Mouse (Mus musculus) stomach, embryonic 14.5 days (tissue): Measurements from ENCODE around the gene Celsr2. TPM values are rescaled to one million over a fixed set of nuclear protein-coding genes. Genes with fewer than 3 reads are reported as not detected.

Experiments used
- ATAC-seq: fragments of 200-750 bp; cut with Nextera tagmentation; 2 replicates; pipeline ENCODE4 v1.8.0; 2017; ENCODE audit warnings: low read depth, moderate TSS enrichment; ENCODE audit not compliant: insufficient number of reproducible peaks, insufficient read depth, low FRiP score
- H3K27ac ChIP-seq: fragments of 300-500 bp; sonication (generic); 2 replicates; pipeline ENCODE4 v1.5.1; 2014; ENCODE audit warnings: mild to moderate bottlenecking, low read length, moderate library complexity, mixed read lengths
- H3K27me3 ChIP-seq: fragments of 300-500 bp; sonication (generic); 2 replicates; pipeline ENCODE4 v1.6.1; 2014; ENCODE audit warnings: low read length, control low read depth, mixed read lengths; ENCODE audit not compliant: control insufficient read depth, insufficient read depth
- H3K36me3 ChIP-seq: fragments of 300-500 bp; sonication (generic); 2 replicates; pipeline ENCODE4 v1.6.1; 2014; ENCODE audit warnings: mild to moderate bottlenecking, control low read depth, low read length, moderate library complexity, mixed read lengths; ENCODE audit not compliant: control insufficient read depth, insufficient read depth
- H3K4me1 ChIP-seq: fragments of 300-500 bp; sonication (generic); 2 replicates; pipeline ENCODE4 v1.6.1; 2014; ENCODE audit warnings: low read length, control low read depth, mixed read lengths; ENCODE audit not compliant: control insufficient read depth, insufficient read depth
- H3K4me2 ChIP-seq: fragments of 300-500 bp; sonication (generic); replicated peaks from 2 replicates; pipeline ENCODE4 v1.6.1; 2014; ENCODE audit warnings: low read depth, low read length, control low read depth
- H3K4me3 ChIP-seq: fragments of 300-500 bp; sonication (generic); 2 replicates; pipeline ENCODE4 v1.5.1; 2014; ENCODE audit warnings: low read depth, low read length, control low read depth
- H3K9ac ChIP-seq: fragments of 300-500 bp; sonication (generic); replicated peaks from 2 replicates; pipeline ENCODE4 v1.6.1; 2014; ENCODE audit warnings: low read depth, mild to moderate bottlenecking, control low read depth, low read length, moderate library complexity, mixed read lengths
- H3K9me3 ChIP-seq: fragments of 300-500 bp; sonication (generic); 2 replicates; pipeline ENCODE4 v1.6.1; 2016; ENCODE audit warnings: low read depth, low read length, control low read depth; ENCODE audit not compliant: control insufficient read depth
- WGBS: fragments of 180-500 bp; shearing (Covaris S2); extraction: QIAGEN DNeasy Blood & Tissue Kit; methylation state at CpG from one replicate; pipeline ENCODE4 v1.1.7; 2014; 5-methylcytosine and 5-hydroxymethylcytosine counted together
- polyA plus RNA-seq: library from polyadenylated mRNA; unstranded; fragments of >200 nt; fragmentation: Nextera tagmentation; extraction: Ambion mirVana; gene quantifications from 2 replicates; pipeline ENCODE4 v1.2.1, GENCODE M21; 2014

Gene Celsr2
- polyA plus RNA-seq, 1 experiment from 2014 or later, result 20.6 TPM

GRCm38 (mm10) chr3:108398281-108398680 lies 17.1 kb downstream of the Celsr2 start:
- Histone ChIP-seq H3K9ac (no peak overlapping the region), H3K4me3 (no peak overlapping the region), H3K27me3 (no peaks in the 10 kb centered on the region), H3K9me3 (no peaks in the 10 kb centered on the region), H3K27ac (no peak overlapping the region), H3K4me2 (no peak overlapping the region), H3K4me1 (0 out of 2 replicates have a peak, but pooled peaks cover 3% of the 10 kb centered on the region), H3K36me3 (peaks cover 7% of the 10 kb centered on the region)
- 82% methylated on average over 9 of the region's 9 CpGs for WGBS
- no peak for ATAC-seq

GRCm38 (mm10) chr3:108392793-108393192 lies 22.6 kb downstream of the Celsr2 start:
- Histone ChIP-seq H3K4me3 (no peak overlapping the region), H3K36me3 (peaks cover under 1% of the 10 kb centered on the region), H3K4me2 (peak overlapping the region; percentile 10; the same call in 1 of the 2 replicates), H3K9ac (no peak overlapping the region), H3K9me3 (no peaks in the 10 kb centered on the region), H3K4me1 (peaks cover 13% of the 10 kb centered on the region; the same call in 1 of the 2 replicates), H3K27me3 (no peaks in the 10 kb centered on the region), H3K27ac (no peak overlapping the region)
- no peak for ATAC-seq
- 55% methylated on average over 15 of the region's 15 CpGs for WGBS

- Histone ChIP-seq H3K4me3 (no peak overlapping the region), H3K36me3 (peaks cover 5% of the 10 kb centered on the region; the same call in 1 of the 2 replicates), H3K27me3 (no peaks in the 10 kb centered on the region), H3K4me2 (peak overlapping the region; percentile 10; the same call in 1 of the 2 replicates), H3K4me1 (peaks cover 13% of the 10 kb centered on the region; the same call in 1 of the 2 replicates), H3K27ac (no peak overlapping the region), H3K9me3 (no peaks in the 10 kb centered on the region), H3K9ac (0 out of 2 replicates have a peak overlapping the region, but pooled peaks have one; percentile 21)
- 16% methylated on average over 10 of the region's 10 CpGs for WGBS
- ATAC-seq, result no peak
Measured at GRCm38 (mm10) chr3:108392299-108392698, 23.1 kb downstream of the Celsr2 start.

- WGBS, result 1% methylated on average over 5 of the region's 5 CpGs
- H3K36me3 ChIP-seq, result peaks cover 17% of the 10 kb centered on the region
- H3K9ac ChIP-seq, result no peak overlapping the region
- peak; percentile 81 for ATAC-seq
- H3K4me3 ChIP-seq, result no peak overlapping the region
- no peaks in the 10 kb centered on the region for H3K27me3 ChIP-seq
- no peaks in the 10 kb centered on the region for H3K9me3 ChIP-seq
- H3K4me2 ChIP-seq, result no peak overlapping the region
- peak overlapping the region; percentile 72; the same call in 1 of the 2 replicates for H3K27ac ChIP-seq
- peaks cover 22% of the 10 kb centered on the region; the same call in 1 of the 2 replicates for H3K4me1 ChIP-seq
Measured at GRCm38 (mm10) chr3:108389111-108389545, 26.2 kb downstream of the Celsr2 start.

GRCm38 (mm10) chr3:108386186-108386585 lies 29.2 kb downstream of the Celsr2 start:
- no peaks in the 10 kb centered on the region for H3K27me3 ChIP-seq
- no peak overlapping the region for H3K4me3 ChIP-seq
- H3K9me3 ChIP-seq, result no peaks in the 10 kb centered on the region
- H3K4me2 ChIP-seq, result no peak overlapping the region
- H3K36me3 ChIP-seq, result peaks cover 17% of the 10 kb centered on the region
- WGBS, result 78% methylated on average over 10 of the region's 10 CpGs
- no peak overlapping the region for H3K27ac ChIP-seq
- no peak overlapping the region for H3K9ac ChIP-seq
- peaks cover 18% of the 10 kb centered on the region for H3K4me1 ChIP-seq
- ATAC-seq, result no peak

- Histone ChIP-seq H3K4me1 (peaks cover 18% of the 10 kb centered on the region), H3K27me3 (no peaks in the 10 kb centered on the region), H3K36me3 (peaks cover 17% of the 10 kb centered on the region), H3K4me3 (peak overlapping the region; percentile 56), H3K9me3 (no peaks in the 10 kb centered on the region), H3K4me2 (peak overlapping the region; percentile 78), H3K9ac (0 out of 2 replicates have a peak overlapping the region, but pooled peaks have one; percentile 30), H3K27ac (no peak overlapping the region)
- ATAC-seq, result no peak
- 32% methylated on average over 2 of the region's 2 CpGs for WGBS
Measured at GRCm38 (mm10) chr3:108384425-108384824, 30.9 kb downstream of the Celsr2 start.

- peak; percentile 91 for ATAC-seq
Measured at GRCm38 (mm10) chr3:108383485-108384354, 31.6 kb downstream of the Celsr2 start, which contains the start of gene Psrc1. TSS of gene Psrc1 (plus strand) at chr3:108383839.

More at GRCm38 (mm10) chr3:108383485-108384354, 31.6 kb downstream of the Celsr2 start, which contains the start of gene Psrc1:
- Histone ChIP-seq H3K4me2 (peak within 1 kb of the TSS; percentile 78), H3K4me1 (peaks cover 18% of the 10 kb centered on the region), H3K4me3 (peak within 1 kb of the TSS; percentile 56), H3K9me3 (no peaks in the 10 kb centered on the region), H3K27me3 (no peaks in the 10 kb centered on the region), H3K27ac (peak within 1 kb of the TSS; percentile 39; the same call in 1 of the 2 replicates), H3K36me3 (peaks cover 17% of the 10 kb centered on the region), H3K9ac (0 out of 2 replicates have a peak within 1 kb of the TSS, but pooled peaks have one; percentile 30)
- under 1% methylated on average over 44 of the region's 44 CpGs for WGBS
